Mouse (Mus musculus) intestine, postnatal 0 days (tissue): ENCODE measurements around the gene Hnrnpul2. TPM values are rescaled to one million over a fixed set of nuclear protein-coding genes. Genes with fewer than 3 reads are reported as not detected.
A peak's percentile ranks its signal among the peaks of the same experiment; 100 is the strongest.

ENCODE experiments used
- ATAC-seq: fragments of 200-750 bp; cut with Nextera tagmentation; 2 replicates; pipeline ENCODE4 v1.8.0; 2017; ENCODE audit warnings: mild to moderate bottlenecking, moderate TSS enrichment, moderate library complexity
- H3K27ac ChIP-seq: fragments of 300-500 bp; sonication (generic); 2 replicates; pipeline ENCODE4 v1.5.1; 2014; ENCODE audit warnings: mild to moderate bottlenecking, low read depth, low read length, moderate library complexity
- H3K27me3 ChIP-seq: fragments of 300-500 bp; sonication (generic); replicated peaks from 2 replicates; pipeline ENCODE4 v1.6.1; 2014; ENCODE audit warnings: low read length, mixed read lengths; ENCODE audit not compliant: control insufficient read depth, insufficient read depth
- H3K36me3 ChIP-seq: fragments of 300-500 bp; sonication (generic); 2 replicates; pipeline ENCODE4 v1.6.1; 2014; ENCODE audit warnings: mild to moderate bottlenecking, moderate library complexity; ENCODE audit not compliant: control insufficient read depth, insufficient read depth
- H3K4me1 ChIP-seq: fragments of 300-500 bp; sonication (generic); replicated peaks from 2 replicates; pipeline ENCODE4 v1.6.1; 2014; ENCODE audit warnings: antibody characterized with exemption, low read length, mixed read lengths; ENCODE audit not compliant: control insufficient read depth, insufficient read depth
- H3K4me2 ChIP-seq: fragments of 300-500 bp; sonication (generic); replicated peaks from 2 replicates; pipeline ENCODE4 v1.6.1; 2014; ENCODE audit warnings: low read depth, mild to moderate bottlenecking, moderate library complexity
- H3K4me3 ChIP-seq: fragments of 300-500 bp; sonication (generic); 2 replicates; pipeline ENCODE4 v1.5.1; 2014; ENCODE audit warnings: low read depth, low read length
- H3K9ac ChIP-seq: fragments of 300-500 bp; sonication (generic); 2 replicates; pipeline ENCODE4 v1.6.1; 2014; ENCODE audit warnings: mild to moderate bottlenecking, low read depth, low read length
- H3K9me3 ChIP-seq: fragments of 300-500 bp; sonication (generic); 2 replicates; pipeline ENCODE4 v1.6.1; 2016; ENCODE audit warnings: mixed run types; ENCODE audit not compliant: control insufficient read depth
- CTCF ChIP-seq: sonication (generic); IDR thresholded peaks from 2 replicates; pipeline ENCODE4 v1.5.1; 2016; ENCODE audit warnings: low read depth, mild to moderate bottlenecking, control low read depth, antibody characterized with exemption, moderate library complexity
- WGBS: fragments of 180-500 bp; shearing (Covaris S2); extraction: QIAGEN DNeasy Blood & Tissue Kit; methylation state at CpG from one replicate; pipeline ENCODE4 v1.1.7; 2014; 5-methylcytosine and 5-hydroxymethylcytosine counted together
- polyA plus RNA-seq: library from polyadenylated mRNA; unstranded; fragments of >200 nt; fragmentation: Nextera tagmentation; extraction: Ambion mirVana; gene quantifications from 2 replicates; pipeline ENCODE4 v1.2.1, GENCODE M21; 2015

The Hnrnpul2 gene
- polyA plus RNA-seq = 5.4 and 6.0 TPM in 2 replicates

DNA sequence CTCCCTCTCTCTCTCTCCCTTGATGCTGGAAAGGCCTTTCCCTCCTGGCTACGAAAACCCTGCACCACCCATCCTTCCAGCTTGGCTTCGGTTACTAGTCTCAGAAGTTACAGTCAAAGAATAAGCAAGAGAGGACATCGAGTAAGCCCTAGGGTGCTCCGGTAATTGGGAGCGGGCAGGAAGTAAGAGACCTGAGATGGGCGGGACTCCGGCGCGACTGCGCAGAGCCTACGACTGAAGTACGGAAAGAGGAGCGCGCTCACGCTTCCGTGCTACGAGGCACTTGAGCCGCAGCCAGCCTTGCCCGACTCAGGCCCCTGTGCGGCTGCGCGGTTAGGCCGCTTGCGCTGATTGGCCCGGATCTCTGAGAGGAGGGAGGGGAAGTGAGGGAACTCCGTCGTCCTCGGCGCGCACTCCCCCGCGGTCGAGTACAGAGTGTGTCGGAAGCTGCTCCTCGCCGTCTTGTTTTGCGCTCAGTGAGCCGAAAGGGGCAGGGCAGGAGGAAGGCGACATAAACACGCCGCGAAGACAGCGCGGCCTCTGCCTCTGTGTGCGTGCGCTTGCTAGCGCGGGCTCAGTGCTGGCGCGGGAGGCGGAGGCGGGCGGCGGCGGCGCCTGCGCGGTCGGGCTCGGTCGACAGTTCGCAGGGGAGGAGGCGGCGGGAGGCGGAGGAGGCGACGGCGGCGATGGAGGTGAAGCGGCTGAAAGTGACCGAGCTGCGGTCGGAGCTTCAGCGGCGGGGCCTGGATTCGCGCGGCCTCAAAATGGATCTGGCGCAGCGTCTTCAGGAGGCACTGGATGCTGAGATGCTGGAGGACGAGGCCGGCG, at the start of gene Hnrnpul2:
Gene Hnrnpul2, plus strand, starts transcription at position 415 of the 828 bp plus-strand sequence.
- Histone ChIP-seq H3K4me3 (peak within 1 kb of the TSS; percentile 97), H3K27ac (peak within 1 kb of the TSS; percentile 95), H3K4me2 (peak within 1 kb of the TSS; percentile 80), H3K9me3 (no peaks in the 10 kb centered on the region), H3K36me3 (peaks cover 19% of the 10 kb centered on the region), H3K9ac (peak within 1 kb of the TSS; percentile 97), H3K27me3 (no peaks in the 10 kb centered on the region), H3K4me1 (peaks cover 5% of the 10 kb centered on the region; the same call in 1 of the 2 replicates)
- no peak for TF ChIP-seq CTCF
- WGBS = under 1% methylated on average over 80 of the region's 83 CpGs
- peak; percentile 95 for ATAC-seq

DNA sequence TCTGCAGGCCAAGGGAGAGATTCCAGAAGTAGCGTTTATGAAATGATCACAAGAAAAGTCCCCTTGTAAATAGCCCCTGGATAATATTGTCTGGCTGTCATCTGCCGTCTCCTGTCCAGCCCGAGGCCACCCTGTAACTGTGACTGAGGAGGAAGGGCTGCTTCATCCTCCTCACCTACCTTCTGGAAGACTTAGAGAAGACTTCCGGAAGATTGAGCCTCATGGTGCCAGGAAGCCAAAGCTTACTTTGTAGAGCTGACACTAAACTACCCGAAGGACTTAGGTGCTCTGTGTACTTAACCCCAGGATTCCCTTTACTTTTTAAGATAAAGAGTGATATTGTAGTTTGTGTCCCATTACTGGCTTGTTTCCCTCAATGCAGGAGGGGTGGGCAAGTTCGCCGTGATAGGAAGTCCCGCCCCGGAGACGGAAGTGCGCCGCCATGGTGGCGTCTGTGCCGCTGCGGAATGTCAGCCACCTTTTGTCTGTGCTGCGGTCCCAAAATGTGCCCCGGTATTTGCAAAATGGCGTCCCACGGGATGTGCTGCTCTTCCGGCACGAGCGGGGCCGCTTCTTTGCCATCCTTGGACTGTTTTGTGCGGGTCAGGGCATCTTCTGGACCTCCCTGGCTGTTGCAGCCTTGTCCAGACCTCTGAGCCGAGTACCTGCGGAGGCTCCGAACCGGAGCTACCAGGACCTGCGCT, 49.1 kb upstream of the Hnrnpul2 start, which contains the start of gene Tmem223:
Gene Tmem223, plus strand, starts transcription at position 430 of the 704 bp plus-strand sequence.
- peak; percentile 37 for TF ChIP-seq CTCF
- Histone ChIP-seq H3K4me2 (peak within 1 kb of the TSS; percentile 77), H3K27me3 (no peaks in the 10 kb centered on the region), H3K9ac (peak within 1 kb of the TSS; percentile 91), H3K27ac (peak within 1 kb of the TSS; percentile 88), H3K4me3 (peak within 1 kb of the TSS; percentile 83), H3K9me3 (no peaks in the 10 kb centered on the region), H3K36me3 (peaks cover 37% of the 10 kb centered on the region), H3K4me1 (peaks cover 5% of the 10 kb centered on the region; the same call in 1 of the 2 replicates)
- WGBS = 15% methylated on average over 29 of the region's 29 CpGs
- peak; percentile 46 for ATAC-seq

DNA sequence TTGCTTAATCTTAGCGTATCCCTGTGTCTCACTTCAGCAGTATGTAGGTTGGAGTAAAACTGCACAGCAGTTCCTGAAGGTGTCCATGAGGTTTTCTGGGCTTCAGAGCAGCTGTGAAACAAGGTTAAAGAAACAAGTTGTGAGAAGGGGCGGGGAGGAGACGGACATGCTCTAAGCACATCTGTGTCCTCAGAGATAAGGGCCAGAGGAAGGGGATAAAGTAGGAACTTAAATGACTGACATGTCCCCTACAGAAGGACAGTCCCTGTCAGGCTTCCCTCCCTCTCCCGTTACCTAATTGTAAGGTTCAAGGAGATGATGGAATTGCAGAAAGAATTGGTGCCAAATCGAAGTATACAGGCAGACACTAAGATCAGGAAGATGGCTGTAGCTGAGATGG, 46.8 kb upstream of the Hnrnpul2 start:
- peaks cover 5% of the 10 kb centered on the region; the same call in 1 of the 2 replicates for H3K4me1 ChIP-seq
- no peak overlapping the region for H3K27ac ChIP-seq
- no peaks in the 10 kb centered on the region for H3K9me3 ChIP-seq
- no peak for ATAC-seq
- 68% methylated on average over 5 of the region's 5 CpGs for WGBS
- no peaks in the 10 kb centered on the region for H3K27me3 ChIP-seq
- no peak for TF ChIP-seq CTCF
- peak overlapping the region; percentile 96 for H3K4me2 ChIP-seq
- peaks cover 14% of the 10 kb centered on the region for H3K36me3 ChIP-seq
- peak overlapping the region; percentile 89; the same call in 1 of the 2 replicates for H3K9ac ChIP-seq
- peak overlapping the region; percentile 73 for H3K4me3 ChIP-seq

DNA sequence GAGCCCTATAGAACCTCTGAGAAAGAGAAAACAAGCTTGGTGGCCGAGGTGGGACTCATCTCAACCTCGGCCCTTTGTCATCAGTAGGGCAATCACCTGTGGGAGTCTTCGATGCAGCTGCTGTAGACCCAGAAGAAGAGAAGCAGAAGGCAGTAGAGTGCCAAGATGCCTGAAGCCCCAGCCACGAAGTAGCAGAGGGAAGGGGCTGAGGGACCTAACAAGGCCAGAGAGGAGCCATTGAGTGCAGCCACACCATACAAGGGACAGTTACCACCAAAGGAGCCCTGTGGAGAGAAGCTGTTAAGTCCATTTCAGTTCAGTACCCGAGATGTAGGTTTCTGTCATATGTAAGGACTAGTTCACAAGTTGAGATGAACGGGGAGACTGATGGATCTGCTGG, 46.4 kb upstream of the Hnrnpul2 start:
- Histone ChIP-seq H3K4me2 (peak overlapping the region; percentile 96), H3K27me3 (no peaks in the 10 kb centered on the region), H3K9me3 (no peaks in the 10 kb centered on the region), H3K27ac (0 out of 2 replicates have a peak overlapping the region, but pooled peaks have one; percentile 98), H3K4me3 (peak overlapping the region; percentile 73), H3K9ac (peak overlapping the region; percentile 89), H3K4me1 (peaks cover 5% of the 10 kb centered on the region; the same call in 1 of the 2 replicates), H3K36me3 (peaks cover 10% of the 10 kb centered on the region)
- 36% methylated on average over 6 of the region's 6 CpGs for WGBS
- no peak for TF ChIP-seq CTCF
- ATAC-seq = no peak

DNA sequence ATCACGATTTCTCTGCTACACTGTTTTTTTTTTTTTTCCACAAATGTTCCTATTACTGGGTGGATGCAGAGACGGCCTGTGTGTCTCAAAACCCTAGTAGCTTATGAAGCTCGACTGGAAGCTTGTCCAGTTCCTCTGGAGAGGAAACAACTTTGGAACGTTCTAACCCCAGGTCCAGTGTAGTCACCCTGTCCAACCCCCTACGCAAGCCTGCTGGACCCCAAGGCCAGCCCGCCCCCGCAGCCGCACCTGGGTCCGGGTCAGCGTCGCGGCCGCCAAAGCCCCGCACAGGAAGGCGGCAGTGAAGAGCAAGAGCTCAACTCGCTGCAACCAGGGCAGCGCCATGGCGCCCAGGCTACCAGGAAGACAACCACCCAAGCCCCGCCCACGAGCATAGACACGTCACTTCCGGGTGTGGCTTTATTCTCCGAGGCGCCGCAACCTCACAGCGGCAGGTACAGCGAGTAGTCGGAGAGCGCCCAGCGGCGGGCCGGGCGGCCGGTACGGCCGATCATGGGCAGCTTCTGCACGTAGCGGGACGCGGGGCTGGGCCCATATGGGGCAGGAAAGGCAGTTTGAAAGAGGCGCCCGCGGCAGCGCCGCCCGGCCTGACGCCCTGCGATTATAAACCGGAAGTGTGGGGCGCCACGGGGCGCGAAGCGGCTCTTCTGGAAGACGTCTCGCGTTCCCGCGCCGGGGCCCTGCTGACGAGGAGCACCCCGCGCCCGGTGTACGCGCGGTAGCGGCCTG, 45.5 kb upstream of the Hnrnpul2 start, which contains the start of gene Tmem179b:
Gene Tmem179b, minus strand, starts transcription at position 382 of the 750 bp plus-strand sequence.
- peak within 1 kb of the TSS; percentile 98 for H3K27ac ChIP-seq
- H3K4me1 ChIP-seq = peaks cover 5% of the 10 kb centered on the region; the same call in 1 of the 2 replicates
- peak; percentile 93 for ATAC-seq
- WGBS = under 1% methylated on average over 68 of the region's 68 CpGs
- peak within 1 kb of the TSS; percentile 73 for H3K4me3 ChIP-seq
- no peaks in the 10 kb centered on the region for H3K27me3 ChIP-seq
- peak; percentile 25; the same call in 1 of the 2 replicates for TF ChIP-seq CTCF
- no peaks in the 10 kb centered on the region for H3K9me3 ChIP-seq
- H3K4me2 ChIP-seq = peak within 1 kb of the TSS; percentile 96
- H3K9ac ChIP-seq = peak within 1 kb of the TSS; percentile 89
- peaks cover 6% of the 10 kb centered on the region for H3K36me3 ChIP-seq
